Mouse (Mus musculus) MEL (cell line): Measurements from ENCODE around the gene Mfsd13b. TPM values are rescaled to one million over a fixed set of nuclear protein-coding genes. Genes with fewer than 3 reads are reported as not detected.

Experiments
- DNase-seq: peaks from one replicate; pipeline ENCODE4 v3.0.0; 2011; ENCODE audit warnings: low read depth, low spot score
- H3K27ac ChIP-seq: 2 replicates; pipeline ENCODE4 v1.5.1; 2012; ENCODE audit warnings: low read depth, mild to moderate bottlenecking, control low read depth, low read length, moderate library complexity; ENCODE audit not compliant: control insufficient read depth
- H3K27me3 ChIP-seq, 2 experiments: fragments of 150-350 bp in 1 of 2; sonication (generic) in 1 of 2; 2 replicates each; pipeline ENCODE4 v1.6.1; 2012; ENCODE audit warnings: low read length in 2 of 2, mild to moderate bottlenecking in 2 of 2, improper control_type of control experiment in 1 of 2, moderate library complexity in 1 of 2; ENCODE audit not compliant: insufficient read depth in 2 of 2, control insufficient read depth in 1 of 2
- H3K36me3 ChIP-seq, 2 experiments: 2 replicates each; pipeline ENCODE4 v1.6.1; 2012 to 2014; ENCODE audit warnings: low read length in 2 of 2, improper control_type of control experiment in 1 of 2, inconsistent platforms in 1 of 2, mild to moderate bottlenecking in 1 of 2; ENCODE audit not compliant: insufficient read depth in 2 of 2, control insufficient read depth in 1 of 2
- H3K4me1 ChIP-seq, 2 experiments: fragments of 150-350 bp in 1 of 2; sonication (generic) in 1 of 2; 2 replicates each; pipeline ENCODE4 v1.6.1; 2012; ENCODE audit warnings: low read length in 2 of 2, improper control_type of control experiment in 1 of 2, mild to moderate bottlenecking in 1 of 2; ENCODE audit not compliant: insufficient read depth in 2 of 2, control insufficient read depth in 1 of 2
- H3K4me3 ChIP-seq, 2 experiments: fragments of 150-350 bp in 1 of 2; sonication (generic) in 1 of 2; 2 replicates each; pipeline ENCODE4 v1.5.1; 2012; ENCODE audit warnings: low read depth in 2 of 2, low read length in 2 of 2, mild to moderate bottlenecking in 2 of 2, moderate library complexity in 2 of 2, control low read depth in 1 of 2, improper control_type of control experiment in 1 of 2; ENCODE audit not compliant: control insufficient read depth in 1 of 2, insufficient read depth in 1 of 2
- H3K79me2 ChIP-seq: 2 replicates; pipeline ENCODE4 v1.6.1; 2012; ENCODE audit warnings: mild to moderate bottlenecking, low read length, moderate library complexity; ENCODE audit not compliant: control insufficient read depth, poor library complexity, insufficient read depth
- H3K9ac ChIP-seq: 2 replicates; pipeline ENCODE4 v1.6.1; 2012; ENCODE audit warnings: low read depth, mild to moderate bottlenecking, control low read depth, low read length, moderate library complexity; ENCODE audit not compliant: control insufficient read depth, poor library complexity, severe bottlenecking
- H3K9me3 ChIP-seq: fragments of 150-350 bp; sonication (generic); replicated peaks from 2 replicates; pipeline ENCODE4 v1.6.1; 2012; ENCODE audit warnings: mild to moderate bottlenecking, low read length, improper control_type of control experiment, moderate library complexity; ENCODE audit not compliant: insufficient read depth
- BHLHE40 ChIP-seq: IDR thresholded peaks from 2 replicates; pipeline ENCODE4 v1.6.1; 2012; ENCODE audit warnings: low read depth, mild to moderate bottlenecking, inconsistent platforms, low read length, improper control_type of control experiment, borderline replicate concordance
- CHD2 ChIP-seq: IDR thresholded peaks from 2 replicates; pipeline ENCODE4 v1.6.1; 2011; ENCODE audit warnings: low read length, improper control_type of control experiment
- CTCF ChIP-seq, 3 experiments: IDR thresholded peaks in 2 of 3; conservative IDR thresholded peaks in 1 of 3; 2 replicates each; pipeline ENCODE4 v1.5.1; 2011 to 2012; ENCODE audit warnings: low read length in 3 of 3, low read depth in 2 of 3, mild to moderate bottlenecking in 2 of 3, improper control_type of control experiment in 1 of 3, inconsistent platforms in 1 of 3, mixed read lengths in 1 of 3, moderate library complexity in 1 of 3; ENCODE audit not compliant: control insufficient read depth in 1 of 3, insufficient read depth in 1 of 3, poor library complexity in 1 of 3, severe bottlenecking in 1 of 3
- E2F4 ChIP-seq: IDR thresholded peaks from 2 replicates; pipeline ENCODE4 v1.6.1; 2011; ENCODE audit warnings: low read depth, low read length, improper control_type of control experiment, borderline replicate concordance
- ELF1 ChIP-seq: IDR thresholded peaks from 2 replicates; pipeline ENCODE4 v1.6.1; 2014; ENCODE audit warnings: low read depth, mild to moderate bottlenecking, inconsistent platforms, low read length, improper control_type of control experiment, moderate library complexity
- ETS1 ChIP-seq: IDR thresholded peaks from 2 replicates; pipeline ENCODE4 v1.6.1; 2012; ENCODE audit warnings: low read depth, mild to moderate bottlenecking, inconsistent platforms, low read length, improper control_type of control experiment, moderate library complexity
- GATA1 ChIP-seq: IDR thresholded peaks from 2 replicates; pipeline ENCODE4 v1.6.1; 2011; ENCODE audit warnings: low read depth, low read length, improper control_type of control experiment
- HCFC1 ChIP-seq: IDR thresholded peaks from 2 replicates; pipeline ENCODE4 v1.6.1; 2012; ENCODE audit warnings: low read depth, mild to moderate bottlenecking, inconsistent platforms, low read length, improper control_type of control experiment, moderate library complexity
- MEF2A ChIP-seq: IDR thresholded peaks from 2 replicates; pipeline ENCODE4 v1.6.1; 2014; ENCODE audit warnings: low read depth, mild to moderate bottlenecking, inconsistent platforms, low read length, improper control_type of control experiment; ENCODE audit not compliant: poor library complexity, insufficient replicate concordance, severe bottlenecking; ENCODE audit errors: extremely low read depth
- MYB ChIP-seq: IDR thresholded peaks from 2 replicates; pipeline ENCODE4 v1.6.1; 2011; ENCODE audit warnings: mild to moderate bottlenecking, low read depth, low read length, improper control_type of control experiment
- MYC ChIP-seq: IDR thresholded peaks from 2 replicates; pipeline ENCODE4 v1.6.1; 2011; ENCODE audit warnings: low read depth, mild to moderate bottlenecking, low read length, improper control_type of control experiment, moderate library complexity
- NRF1 ChIP-seq: IDR thresholded peaks from 2 replicates; pipeline ENCODE4 v1.6.1; 2014; ENCODE audit warnings: low read depth, mild to moderate bottlenecking, inconsistent platforms, low read length, improper control_type of control experiment, moderate library complexity; ENCODE audit not compliant: poor library complexity, insufficient read depth, severe bottlenecking
- RAD21 ChIP-seq: IDR thresholded peaks from 2 replicates; pipeline ENCODE4 v1.6.1; 2011; ENCODE audit warnings: mild to moderate bottlenecking, low read depth, low read length, improper control_type of control experiment
- TBP ChIP-seq: IDR thresholded peaks from 2 replicates; pipeline ENCODE4 v1.8.0; 2011; ENCODE audit warnings: low read depth, low read length, improper control_type of control experiment
- UBTF ChIP-seq: IDR thresholded peaks from 2 replicates; pipeline ENCODE4 v1.6.1; 2012; ENCODE audit warnings: low read depth, mild to moderate bottlenecking, inconsistent platforms, low read length, improper control_type of control experiment, moderate library complexity, borderline replicate concordance; ENCODE audit not compliant: insufficient read depth
- USF1 ChIP-seq: IDR thresholded peaks from 2 replicates; pipeline ENCODE4 v1.6.1; 2014; ENCODE audit warnings: low read depth, mild to moderate bottlenecking, inconsistent platforms, low read length, improper control_type of control experiment, moderate library complexity
- ZC3H11A ChIP-seq: IDR thresholded peaks from 2 replicates; pipeline ENCODE4 v1.6.1; 2012; ENCODE audit warnings: low read depth, mild to moderate bottlenecking, inconsistent platforms, low read length, improper control_type of control experiment
- ZNF384 ChIP-seq: IDR thresholded peaks from 2 replicates; pipeline ENCODE4 v1.6.1; 2012; ENCODE audit warnings: low read depth, mild to moderate bottlenecking, inconsistent platforms, low read length, improper control_type of control experiment
- polyA plus RNA-seq, 2 experiments: library from polyadenylated mRNA; stranded (reverse) in 1 of 2; unstranded in 1 of 2; fragments of >175 nt in 1 of 2; fragments of >200 nt in 1 of 2; gene quantifications; 2 replicates each; pipeline versions ENCODE4 v1.2.1 to v1.2.4; 2012; ENCODE audit warnings: low replicate concordance in 2 of 2, low read depth in 1 of 2; ENCODE audit not compliant: insufficient read length in 2 of 2, insufficient read depth in 1 of 2, missing spikeins in 1 of 2
- total RNA-seq: library from RNA; depleted of rRNA; stranded (reverse); fragments of 300-350 nt; gene quantifications from 2 replicates; pipeline ENCODE4 v1.2.3, GENCODE M21; 2012

Mfsd13b gene
- total and polyA plus RNA-seq, 3 experiments, result 0.17 TPM; not detected in 2

DNA sequence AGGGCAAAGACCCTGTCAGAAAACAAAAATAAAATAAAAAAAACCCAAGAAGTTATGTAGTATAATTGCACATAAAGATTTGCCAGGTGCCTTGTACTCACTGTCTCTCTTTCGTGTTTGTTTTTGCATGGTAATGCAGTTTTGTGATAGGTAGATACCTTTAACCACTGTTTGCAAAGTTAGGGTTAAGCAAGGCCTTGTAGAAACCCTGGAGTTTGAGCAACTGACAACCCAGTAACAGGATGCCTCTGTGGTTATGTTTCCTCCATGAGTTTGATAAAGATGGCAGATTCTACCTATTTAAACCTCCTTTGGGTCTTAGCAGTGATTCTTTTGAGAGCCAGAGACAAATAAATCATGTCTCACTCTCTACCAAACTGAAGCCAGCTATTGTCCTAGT lies 61.2 kb downstream of the Mfsd13b start:
- Histone ChIP-seq H3K9ac (no peak overlapping the region), H3K4me3 (no peak overlapping the region), H3K4me1 (peaks cover 10 to 15% of the 10 kb centered on the region in 2 experiments), H3K27me3 (no peaks in the 10 kb centered on the region), H3K9me3 (no peaks in the 10 kb centered on the region), H3K36me3 (peaks cover 3 to 21% of the 10 kb centered on the region in 2 experiments), H3K27ac (no peak overlapping the region), H3K79me2 (peaks cover 64% of the 10 kb centered on the region)
- no peak for DNase-seq
- TF ChIP-seq UBTF (no peak), RAD21 (no peak), MYB (no peak), USF1 (no peak), GATA1 (no peak), CHD2 (no peak), TBP (no peak), CTCF (IDR thresholded peaks at IDR 0.05 in 2 of 3, conservative IDR thresholded peaks at IDR 0.05 in 1 of 3; ENCODE audit: control insufficient read depth in 1 of 3, insufficient read depth in 1 of 3, low read depth in 2 of 3, low read length in 3 of 3, poor library complexity in 1 of 3, severe bottlenecking in 1 of 3) (no peak), ZC3H11A (no peak), ELF1 (no peak), MEF2A (no peak), ETS1 (no peak)

DNA sequence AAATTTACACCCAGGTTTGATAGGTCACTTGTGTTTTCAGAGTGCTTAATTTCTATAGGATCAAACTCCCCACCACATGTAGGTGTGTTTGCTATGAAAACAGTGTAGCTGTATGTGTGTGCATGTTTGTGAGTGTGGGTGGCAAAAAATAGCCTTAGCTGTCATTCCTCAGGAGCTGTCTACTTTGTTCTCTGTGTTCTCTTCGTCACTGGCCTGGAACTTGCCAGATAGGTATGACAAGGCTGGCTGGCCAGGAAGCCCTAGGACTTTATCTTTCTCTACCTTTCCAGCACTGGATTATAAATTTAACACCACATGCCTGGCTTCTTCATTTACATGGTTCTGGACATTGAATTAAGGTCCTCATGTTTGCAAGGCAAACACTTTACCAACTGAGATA lies 61.9 kb downstream of the Mfsd13b start:
- H3K4me1 ChIP-seq, result peaks cover 10 to 15% of the 10 kb centered on the region in 2 experiments

More for the DNA sequence above, 61.9 kb downstream of the Mfsd13b start:
- DNase-seq, result no peak
- no peak overlapping the region for H3K9ac ChIP-seq
- no peak overlapping the region for H3K4me3 ChIP-seq
- H3K79me2 ChIP-seq, result peaks cover 60% of the 10 kb centered on the region
- no peak for TF ChIP-seq HCFC1
- TF ChIP-seq NRF1, result no peak
- no peak for TF ChIP-seq MYC
- no peak for TF ChIP-seq ZNF384
- TF ChIP-seq E2F4, result no peak
- no peak for TF ChIP-seq BHLHE40
- peaks cover 9 to 21% of the 10 kb centered on the region in 2 experiments for H3K36me3 ChIP-seq
- no peaks in the 10 kb centered on the region for H3K27me3 ChIP-seq
- no peaks in the 10 kb centered on the region for H3K9me3 ChIP-seq
- H3K27ac ChIP-seq, result no peak overlapping the region
